In genomic region chrX:94797348-94798182, GRCm38 (mm10) we compare ENCODE assay signal across 8 mouse cellular contexts.
DNase-seq lines count a peak whose midpoint lies in the region; ATAC-seq and TF ChIP-seq lines count a peak whose summit lies in the region.
"Not testable (repeated sequence)": the region's sequence is repeated elsewhere in the genome, so short reads cannot be mapped to it uniquely, and the experiment has no call there.

No protein-coding gene starts in this region.

- peak; percentile 62; the same call in 1 of the 2 replicates for ATAC-seq in common myeloid progenitor, adult 5-6 weeks (replicated peaks; ENCODE audit: low read depth, poor library complexity, severe bottlenecking)
- peak; percentile 77 for ATAC-seq in forebrain, embryonic 14.5 days
- ATAC-seq in heart, embryonic 15.5 days (replicated peaks; ENCODE audit: insufficient number of reproducible peaks, insufficient read depth, low FRiP score, low read depth): peak; percentile 74
- ATAC-seq in inflammation-experienced regulatory T-cells, adult 6 months: peak; percentile 49
- peak; percentile 57 for ATAC-seq in limb, embryonic 12.5 days (ENCODE audit: insufficient number of reproducible peaks, insufficient read depth, low FRiP score, low TSS enrichment, low read depth)
- peak; percentile 74 for ATAC-seq in liver, postnatal 0 days
- peak; percentile 78 for ATAC-seq in midbrain, embryonic 13.5 days
- ATAC-seq in neural tube, embryonic 15.5 days (ENCODE audit: low FRiP score): peak; percentile 87

- not testable (repeated sequence) for H3K27me3 ChIP-seq in forebrain, embryonic 14.5 days (replicated peaks; ENCODE audit: control insufficient read depth, insufficient read depth, low read length); heart, embryonic 15.5 days; limb, embryonic 12.5 days; liver, postnatal 0 days (ENCODE audit: insufficient read depth, low read length); midbrain, embryonic 13.5 days; neural tube, embryonic 15.5 days (replicated peaks)

- not testable (repeated sequence) for TF ChIP-seq CTCF in liver, postnatal 0 days (IDR thresholded peaks at IDR 0.05; ENCODE audit: low read depth)

- TF ChIP-seq EP300 in liver, postnatal 0 days (IDR thresholded peaks at IDR 0.05; ENCODE audit: low read depth): not testable (repeated sequence)

- not testable (repeated sequence) for H3K9me3 ChIP-seq in forebrain, embryonic 14.5 days (replicated peaks; ENCODE audit: control insufficient read depth, low read length); heart, embryonic 15.5 days (replicated peaks); limb, embryonic 12.5 days; liver, postnatal 0 days (ENCODE audit: low read length); midbrain, embryonic 13.5 days; neural tube, embryonic 15.5 days (replicated peaks)

- not testable (repeated sequence) for H3K9ac ChIP-seq in forebrain, embryonic 14.5 days (ENCODE audit: low read length); heart, embryonic 15.5 days; limb, embryonic 12.5 days (replicated peaks); liver, postnatal 0 days (replicated peaks); midbrain, embryonic 13.5 days (replicated peaks); neural tube, embryonic 15.5 days (replicated peaks)

- not testable (repeated sequence) for H3K4me3 ChIP-seq in forebrain, embryonic 14.5 days (ENCODE audit: low read depth, low read length); heart, embryonic 15.5 days; limb, embryonic 12.5 days (replicated peaks); liver, postnatal 0 days (ENCODE audit: low read depth, low read length); midbrain, embryonic 13.5 days (replicated peaks); neural tube, embryonic 15.5 days (replicated peaks)

- H3K4me2 ChIP-seq in forebrain, embryonic 14.5 days (ENCODE audit: low read length); heart, embryonic 15.5 days; limb, embryonic 12.5 days; liver, postnatal 0 days (ENCODE audit: low read depth, low read length); midbrain, embryonic 13.5 days (replicated peaks); neural tube, embryonic 15.5 days: not testable (repeated sequence)

- WGBS in forebrain, embryonic 14.5 days: no CpG with 5 or more reads among the region's 131 CpGs
- no CpG with 5 or more reads among the region's 131 CpGs for WGBS in heart, embryonic 15.5 days
- no CpG with 5 or more reads among the region's 131 CpGs for WGBS in limb, embryonic 12.5 days
- no CpG with 5 or more reads among the region's 131 CpGs for WGBS in liver, postnatal 0 days (ENCODE audit: insufficient replicate concordance)
- no CpG with 5 or more reads among the region's 131 CpGs for WGBS in midbrain, embryonic 13.5 days
- no CpG with 5 or more reads among the region's 131 CpGs for WGBS in neural tube, embryonic 15.5 days

- not testable (repeated sequence) for H3K4me1 ChIP-seq in forebrain, embryonic 14.5 days (ENCODE audit: control insufficient read depth, insufficient read depth, low read length); heart, embryonic 15.5 days (replicated peaks); limb, embryonic 12.5 days (replicated peaks); liver, postnatal 0 days (ENCODE audit: insufficient read depth); midbrain, embryonic 13.5 days (replicated peaks); neural tube, embryonic 15.5 days

- H3K36me3 ChIP-seq in forebrain, embryonic 14.5 days (ENCODE audit: control insufficient read depth, insufficient read depth, low read length); heart, embryonic 15.5 days; limb, embryonic 12.5 days; liver, postnatal 0 days (replicated peaks; ENCODE audit: insufficient read depth, low read length); midbrain, embryonic 13.5 days; neural tube, embryonic 15.5 days: not testable (repeated sequence)

- DNase-seq in forebrain, embryonic 14.5 days (ENCODE audit: low spot score); liver, postnatal 0 days: not testable (repeated sequence)

- not testable (repeated sequence) for H3K27ac ChIP-seq in forebrain, embryonic 14.5 days (ENCODE audit: low read depth, low read length); heart, embryonic 15.5 days; limb, embryonic 12.5 days; liver, postnatal 0 days (ENCODE audit: low read depth); midbrain, embryonic 13.5 days; neural tube, embryonic 15.5 days (replicated peaks)
